Mouse (Mus musculus): ENCODE data around the gene Gm26920. TPM values are rescaled to one million over a fixed set of nuclear protein-coding genes. Genes with fewer than 3 reads are reported as not detected.

Gm26920 gene
- 1.2 TPM for polyA plus RNA-seq (2017; shearing (Covaris generic))

DNA sequence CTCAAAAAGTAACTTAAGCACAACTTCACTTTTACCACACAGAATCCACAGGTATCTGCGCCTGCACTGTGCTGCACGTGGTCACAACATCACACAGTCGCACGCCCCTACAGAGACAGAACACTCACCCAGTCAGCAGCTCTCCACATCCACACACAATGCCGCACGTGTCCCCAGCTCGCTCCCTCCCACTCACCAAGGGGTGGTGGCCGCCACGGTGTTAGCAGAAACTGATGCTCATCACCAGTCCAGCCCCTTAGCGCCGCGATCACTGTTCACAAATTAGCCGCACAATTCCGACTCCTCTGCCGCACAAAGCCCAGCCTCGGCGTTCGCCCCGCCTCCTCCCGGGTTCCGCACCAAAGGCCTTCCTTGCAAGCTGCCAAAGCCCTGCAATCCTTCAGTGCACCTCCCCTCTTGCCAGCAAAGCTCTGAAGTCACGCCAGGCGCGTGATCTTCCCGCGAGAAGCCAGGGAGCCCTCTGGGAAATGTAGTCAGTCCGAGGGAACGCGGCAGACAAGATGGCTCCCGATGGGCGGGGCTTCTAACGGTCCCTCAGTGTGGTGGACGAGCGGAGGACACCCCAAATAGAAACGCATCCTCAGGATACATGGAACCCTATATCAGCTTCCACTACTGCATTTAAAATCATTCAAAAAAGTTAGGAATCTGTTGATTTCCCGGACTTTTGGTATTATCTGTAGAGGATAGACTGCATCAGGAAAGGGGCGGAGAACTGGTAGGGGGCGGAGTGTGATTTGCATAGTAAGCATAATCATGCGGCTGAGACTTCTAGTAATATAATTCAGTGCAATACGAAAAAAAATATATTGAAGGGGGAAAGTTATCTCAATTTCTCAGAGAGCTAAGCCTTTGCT, at the start of gene Gm26920, which contains the start of gene Zfp566:
Gene Gm26920 (minus strand): TSS at position 319 of the 878 bp plus-strand sequence.
Gene Zfp566 (minus strand): TSS at position 436 of the 878 bp plus-strand sequence.

DNA sequence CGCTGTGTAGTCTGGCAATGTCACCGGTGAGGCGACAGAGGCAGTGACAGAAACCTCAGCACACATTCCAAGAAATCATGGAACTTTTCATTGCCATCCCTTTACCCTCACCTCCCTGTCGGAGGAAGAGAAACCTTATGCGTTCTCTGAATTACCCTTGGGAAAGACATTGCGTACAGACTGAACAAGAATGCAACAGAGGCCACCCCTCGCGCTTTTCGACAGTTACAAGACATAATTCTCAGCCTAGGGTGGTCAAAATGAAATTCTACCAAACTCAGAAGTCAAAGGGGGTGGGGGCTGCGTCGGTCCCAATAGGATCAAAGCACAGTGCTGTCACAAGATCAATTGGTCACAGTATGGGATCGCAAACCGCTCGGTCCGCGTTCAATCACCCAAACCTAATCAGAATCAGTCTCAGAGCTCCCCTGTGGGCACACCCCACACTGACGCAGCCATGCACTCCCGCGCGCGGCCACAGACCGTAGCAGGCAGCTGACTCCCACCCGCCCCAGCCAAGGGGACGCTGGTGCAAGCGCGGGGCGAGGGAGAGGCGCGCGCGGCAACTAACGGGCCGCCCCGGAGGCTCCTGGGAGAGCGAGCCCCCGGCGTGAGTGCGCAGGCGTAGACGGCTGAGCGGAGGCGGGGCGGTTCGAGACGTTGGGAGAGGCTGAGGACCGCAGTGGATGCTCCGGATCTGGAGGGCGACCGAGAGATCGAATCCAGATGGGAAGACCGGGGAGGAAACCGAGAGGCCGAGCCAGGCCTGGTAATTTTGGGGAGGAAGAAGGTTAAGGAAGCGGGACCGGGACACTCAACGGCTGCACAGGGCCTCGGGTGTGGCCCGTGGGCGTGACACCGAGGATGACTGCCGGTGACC, 31.3 kb upstream of the Gm26920 start, which contains the start of gene Zfp382:
Gene Zfp382 (plus strand): TSS at position 635 of the 880 bp plus-strand sequence.

DNA sequence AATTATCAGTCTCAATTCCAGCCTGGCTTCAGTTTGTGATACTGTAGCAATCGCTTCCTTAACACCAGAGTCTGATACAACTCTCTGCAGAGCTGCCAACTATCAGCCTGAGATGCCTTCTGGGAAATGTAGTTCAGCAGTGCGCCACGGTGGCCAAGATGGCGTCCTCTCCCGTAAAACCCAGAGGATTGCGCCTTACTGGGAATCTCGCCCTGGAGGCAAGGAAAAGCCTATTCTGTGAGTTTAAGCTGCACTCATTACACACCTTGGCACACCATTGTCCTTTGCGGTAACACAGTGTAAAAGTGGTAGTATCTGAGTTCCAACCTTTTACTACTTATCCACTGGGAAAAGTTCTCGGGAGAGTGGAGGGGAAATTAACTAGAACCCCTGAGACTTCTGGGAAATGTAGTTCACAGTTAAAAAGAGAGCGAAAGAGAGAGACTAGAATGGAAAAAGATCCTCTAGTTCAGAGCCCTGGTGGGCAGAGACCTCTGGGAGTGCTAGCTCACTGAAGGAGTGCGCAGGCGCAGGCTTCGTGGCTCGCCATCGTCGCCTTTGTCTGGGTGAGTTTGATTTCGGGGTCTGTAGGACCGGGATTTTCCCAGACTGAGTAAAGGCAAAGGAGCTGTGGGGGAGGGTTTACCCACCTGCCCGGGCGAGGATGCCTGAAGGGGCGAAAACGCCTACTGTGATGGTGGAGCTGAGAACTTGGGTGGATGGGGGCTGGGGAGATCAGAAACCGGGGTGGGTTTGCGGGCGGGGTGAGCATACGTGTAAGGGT, 4.6 kb upstream of the Gm26920 start, which contains the start of gene Zfp260:
Gene Zfp260 (plus strand): TSS at position 132 of the 784 bp plus-strand sequence.

DNA sequence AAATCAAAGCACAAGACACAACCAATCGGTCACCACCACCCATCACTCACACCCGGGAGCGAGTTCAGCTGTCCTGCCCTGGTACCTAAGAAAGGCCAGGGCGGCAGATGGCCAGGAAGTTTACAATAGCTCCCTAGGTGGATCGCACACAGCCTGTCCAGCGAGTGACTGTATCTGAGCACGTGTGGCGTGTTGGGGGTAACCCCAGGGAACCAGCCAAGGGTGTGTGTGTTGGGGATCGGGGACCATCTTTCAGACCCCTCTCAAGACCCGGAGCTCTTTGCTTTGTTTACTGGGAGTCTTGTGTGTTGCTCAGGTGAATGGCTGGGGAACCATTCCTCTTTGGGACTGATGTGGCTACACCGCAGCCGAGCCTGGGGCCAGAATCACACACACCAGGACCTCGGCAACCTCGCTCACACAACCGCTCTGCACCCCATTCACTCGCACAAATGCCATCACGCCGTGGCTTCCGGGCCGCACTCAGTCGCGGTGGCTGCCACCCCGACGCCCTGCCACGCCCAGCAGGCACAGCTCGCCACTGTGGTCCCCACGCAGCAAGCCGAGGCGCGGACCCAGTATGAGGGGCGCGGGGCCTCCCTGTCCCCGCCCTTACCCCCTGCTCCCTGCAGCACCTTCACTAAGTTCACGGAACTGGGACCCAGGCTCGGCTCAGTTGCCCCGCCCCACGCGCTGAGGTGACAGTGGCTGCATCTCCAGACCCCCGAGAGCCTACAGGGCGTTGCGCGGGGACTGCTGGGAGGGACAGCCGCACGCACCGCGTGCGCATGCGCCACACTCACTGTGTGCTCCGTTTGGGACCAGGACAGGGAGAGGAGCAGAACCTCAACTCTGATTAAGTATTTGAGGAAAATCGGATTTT, 17.8 kb downstream of the Gm26920 start, which contains the start of gene Zfp82:
Gene Zfp82 (minus strand): TSS at position 755 of the 883 bp plus-strand sequence.

DNA sequence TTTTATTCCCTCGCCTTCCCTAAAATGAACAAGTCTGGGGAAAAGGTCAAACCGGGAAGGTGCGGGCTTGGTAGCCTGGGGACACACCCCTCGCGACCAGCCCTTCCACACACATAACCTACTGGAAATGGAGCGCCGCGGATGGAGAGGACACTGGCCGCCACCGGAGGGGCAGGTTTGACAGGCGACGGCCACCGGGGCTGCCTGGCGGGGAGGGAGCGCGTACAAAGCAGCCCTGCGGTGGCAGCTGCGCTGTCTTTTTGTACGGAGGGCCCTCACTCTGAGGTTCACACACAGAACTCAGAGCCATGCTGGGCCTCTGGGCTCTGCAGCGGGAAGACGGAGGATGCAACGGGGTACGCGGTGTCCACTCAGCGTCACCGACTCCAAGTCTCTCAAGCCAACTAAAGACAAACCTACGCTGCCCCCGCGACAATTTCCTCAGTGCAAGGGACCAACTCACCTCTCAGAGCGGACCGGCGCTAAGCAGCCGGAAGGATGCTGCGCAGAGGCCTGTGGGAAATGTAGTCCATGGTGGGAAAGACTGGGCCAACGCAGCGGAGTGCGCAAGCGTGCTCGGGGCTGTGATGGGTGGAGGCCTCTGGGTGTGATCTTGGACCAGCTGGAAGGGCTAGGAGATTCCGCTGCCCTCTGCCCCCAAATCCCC, 39.2 kb downstream of the Gm26920 start, which contains the start of gene Zfp14:
Gene Zfp14 (minus strand): TSS at position 499 of the 667 bp plus-strand sequence.

Other genes with a start within 250 kb of the Gm26920 start
- 7.7 TPM for gene Zfp940, start 236.7 kb downstream of the Gm26920 start, polyA plus RNA-seq (2017; shearing (Covaris generic))
- gene Zfp420, start 230.4 kb downstream of the Gm26920 start, polyA plus RNA-seq (2017; shearing (Covaris generic)) = 11.8 TPM
- 7.9 TPM for gene Zfp27, start 183.8 kb downstream of the Gm26920 start, polyA plus RNA-seq (2017; shearing (Covaris generic))
- gene Zfp383, start 182.2 kb downstream of the Gm26920 start, polyA plus RNA-seq (2017; shearing (Covaris generic)) = 0.91 TPM
- gene Zfp74, start 136.3 kb downstream of the Gm26920 start, polyA plus RNA-seq (2017; shearing (Covaris generic)) = 11.4 TPM
- gene Zfp568, start 106.5 kb downstream of the Gm26920 start, polyA plus RNA-seq (2017; shearing (Covaris generic)) = 6.7 TPM
- 8.0 TPM for gene Zfp14, start 39.0 kb downstream of the Gm26920 start, polyA plus RNA-seq (2017; shearing (Covaris generic))
- gene Zfp82, start 17.5 kb downstream of the Gm26920 start, polyA plus RNA-seq (2017; shearing (Covaris generic)) = 16.4 TPM
- 11.9 TPM for gene Zfp566, start 117 bp upstream of the Gm26920 start, polyA plus RNA-seq (2017; shearing (Covaris generic))
- gene Zfp260, start 4.4 kb upstream of the Gm26920 start, polyA plus RNA-seq (2017; shearing (Covaris generic)) = 111 TPM
- 22.3 TPM for gene Zfp382, start 31.5 kb upstream of the Gm26920 start, polyA plus RNA-seq (2017; shearing (Covaris generic))
- 35.9 TPM for gene Zfp146, start 79.3 kb upstream of the Gm26920 start, polyA plus RNA-seq (2017; shearing (Covaris generic))
- 1.4 TPM for gene Cox7a1, start 93.7 kb upstream of the Gm26920 start, polyA plus RNA-seq (2017; shearing (Covaris generic))
- gene Capns1, start 108.4 kb upstream of the Gm26920 start, polyA plus RNA-seq (2017; shearing (Covaris generic)) = 70.0 TPM
- 55.8 TPM for gene Polr2i, start 141.5 kb upstream of the Gm26920 start, polyA plus RNA-seq (2017; shearing (Covaris generic))
- gene Tbcb, start 141.9 kb upstream of the Gm26920 start, polyA plus RNA-seq (2017; shearing (Covaris generic)) = 123 TPM
- not detected for gene Ovol3, start 145.3 kb upstream of the Gm26920 start, polyA plus RNA-seq (2017; shearing (Covaris generic))
- gene Thap8, start 189.7 kb upstream of the Gm26920 start, polyA plus RNA-seq (2017; shearing (Covaris generic)) = 0.66 TPM
- 7.5 TPM for gene Wdr62, start 190.0 kb upstream of the Gm26920 start, polyA plus RNA-seq (2017; shearing (Covaris generic))
- 9.6 TPM for gene Clip3, start 201.3 kb upstream of the Gm26920 start, polyA plus RNA-seq (2017; shearing (Covaris generic))
- 178 TPM for gene Alkbh6, start 218.3 kb upstream of the Gm26920 start, polyA plus RNA-seq (2017; shearing (Covaris generic))
- gene Syne4, start 224.4 kb upstream of the Gm26920 start, polyA plus RNA-seq (2017; shearing (Covaris generic)) = 18.4 TPM
- gene E130208F15Rik, start 231.3 kb upstream of the Gm26920 start, polyA plus RNA-seq (2017; shearing (Covaris generic)) = not detected
- gene Sdhaf1, start 233.5 kb upstream of the Gm26920 start, polyA plus RNA-seq (2017; shearing (Covaris generic)) = 11.3 TPM

Measured in inflammation-experienced regulatory T-cells, adult 16 weeks (primary cell).